Mouse (Mus musculus) cerebellum, adult 11-12 months (tissue): ENCODE measurements around the gene Rab37.

Experiments used
- DNase-seq: peaks from one replicate; pipeline ENCODE4 v3.0.0; 2022

The Rab37 gene

GRCm38 (mm10) chr11:115091362-115091901 is at the start of gene Rab37:
TSS of gene Rab37 (plus strand) at chr11:115091431.
- DNase-seq, result peak; percentile 80

GRCm38 (mm10) chr11:115048259-115048658 is 43.0 kb upstream of the Rab37 start, which contains the start of gene Cd300ld3:
TSS of gene Cd300ld3 (minus strand) at chr11:115048409.
- peak; percentile 24 for DNase-seq

- DNase-seq, result peak; percentile 98
These were observed 41.8 kb upstream of the Rab37 start for GRCm38 (mm10) chr11:115049282-115049895.

- DNase-seq, result peak; percentile 28
These were observed 39.0 kb upstream of the Rab37 start for GRCm38 (mm10) chr11:115052206-115052605.

DNA sequence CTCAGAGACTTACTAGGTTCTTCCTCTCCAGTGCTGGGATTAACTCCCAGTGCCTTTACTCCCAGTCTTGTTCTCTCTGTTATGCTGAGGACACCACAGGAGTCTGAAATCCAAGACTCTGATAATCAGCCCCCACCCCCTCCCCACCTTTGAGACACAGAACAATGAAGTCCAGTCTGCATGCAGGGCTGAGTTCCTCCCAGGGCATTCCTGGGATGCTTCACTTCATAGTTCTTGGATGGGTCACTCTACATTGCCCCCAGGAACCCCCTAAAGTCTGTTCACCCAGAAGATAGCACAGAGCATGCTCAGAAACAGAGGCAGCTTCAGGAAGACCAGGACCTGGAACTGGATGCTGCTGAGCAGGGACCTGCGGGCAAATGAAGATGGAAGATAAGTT is 38.2 kb upstream of the Rab37 start:
- peak; percentile 15 for DNase-seq

- DNase-seq, result no peak
These were observed 36.7 kb upstream of the Rab37 start for GRCm38 (mm10) chr11:115054537-115054936.

DNA sequence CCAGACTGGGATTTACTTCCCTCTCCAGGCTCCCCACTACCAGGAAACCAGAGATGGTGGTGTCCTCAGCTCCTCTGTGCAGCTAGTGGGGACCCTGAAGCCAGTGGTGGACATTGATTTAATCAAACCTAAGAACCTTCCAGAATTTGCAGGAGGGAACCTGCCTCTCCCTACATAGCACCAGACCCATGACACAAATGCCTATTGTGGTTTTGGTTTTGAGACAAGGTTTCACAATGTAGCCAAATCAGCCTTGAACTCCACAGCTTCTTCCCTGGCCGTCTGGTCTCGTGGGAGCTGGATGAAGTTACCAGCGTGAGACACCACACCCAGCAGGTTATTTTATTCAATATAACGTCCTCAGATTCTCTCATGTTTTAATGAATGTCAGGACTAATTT is 32.5 kb upstream of the Rab37 start:
- no peak for DNase-seq

- DNase-seq, result no peak
These were observed 31.4 kb upstream of the Rab37 start for GRCm38 (mm10) chr11:115059797-115060196.

GRCm38 (mm10) chr11:115062077-115062476 is 29.2 kb upstream of the Rab37 start, which contains the start of gene Cd300e:
TSS of gene Cd300e (minus strand) at chr11:115062177.
- no peak for DNase-seq

DNA sequence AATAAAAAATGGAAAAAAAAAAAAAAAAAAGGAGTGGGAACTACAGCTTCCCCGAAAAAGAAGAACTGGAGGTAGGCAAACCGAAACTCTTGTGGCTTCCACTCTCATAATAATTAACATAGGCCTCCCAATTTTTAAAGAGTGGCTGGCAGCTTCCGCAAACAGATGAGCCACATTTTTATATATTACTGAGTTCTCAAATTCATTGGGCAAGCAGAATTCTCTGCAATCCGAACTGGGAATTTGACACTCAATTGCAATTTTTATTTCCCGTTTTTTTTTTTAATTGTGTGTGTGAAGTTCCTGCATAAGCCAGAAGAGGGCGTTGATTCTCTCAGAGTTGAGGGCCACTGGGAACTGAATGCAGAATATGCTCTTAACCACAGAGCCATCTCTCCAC is 24.5 kb upstream of the Rab37 start:
- DNase-seq, result no peak

DNA sequence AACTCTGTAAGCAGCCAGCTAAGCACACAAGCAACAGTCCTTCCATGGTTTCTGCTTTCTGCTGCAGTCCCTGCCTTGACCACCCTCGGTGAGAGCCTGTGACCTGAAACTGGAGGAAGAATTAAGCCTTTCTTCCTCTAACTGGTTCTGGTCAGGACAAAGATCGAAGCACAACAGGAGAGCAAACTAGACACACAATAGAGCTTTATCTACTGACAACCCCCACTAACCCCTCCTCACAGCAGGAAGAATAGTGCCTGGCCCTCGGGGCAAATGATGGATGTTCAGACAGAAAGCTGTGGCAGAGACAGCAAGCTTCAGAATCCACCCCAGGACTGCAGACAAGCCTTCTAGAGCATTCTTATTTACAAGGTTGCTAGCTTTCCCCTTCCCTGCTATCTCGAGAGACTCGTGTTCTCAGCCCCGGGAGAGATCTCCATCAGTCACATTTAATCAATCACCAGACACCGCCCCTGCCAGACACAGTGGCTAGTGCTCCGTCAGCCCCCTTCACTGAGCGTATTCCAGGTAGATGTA is 20.1 kb upstream of the Rab37 start:
- no peak for DNase-seq

DNA sequence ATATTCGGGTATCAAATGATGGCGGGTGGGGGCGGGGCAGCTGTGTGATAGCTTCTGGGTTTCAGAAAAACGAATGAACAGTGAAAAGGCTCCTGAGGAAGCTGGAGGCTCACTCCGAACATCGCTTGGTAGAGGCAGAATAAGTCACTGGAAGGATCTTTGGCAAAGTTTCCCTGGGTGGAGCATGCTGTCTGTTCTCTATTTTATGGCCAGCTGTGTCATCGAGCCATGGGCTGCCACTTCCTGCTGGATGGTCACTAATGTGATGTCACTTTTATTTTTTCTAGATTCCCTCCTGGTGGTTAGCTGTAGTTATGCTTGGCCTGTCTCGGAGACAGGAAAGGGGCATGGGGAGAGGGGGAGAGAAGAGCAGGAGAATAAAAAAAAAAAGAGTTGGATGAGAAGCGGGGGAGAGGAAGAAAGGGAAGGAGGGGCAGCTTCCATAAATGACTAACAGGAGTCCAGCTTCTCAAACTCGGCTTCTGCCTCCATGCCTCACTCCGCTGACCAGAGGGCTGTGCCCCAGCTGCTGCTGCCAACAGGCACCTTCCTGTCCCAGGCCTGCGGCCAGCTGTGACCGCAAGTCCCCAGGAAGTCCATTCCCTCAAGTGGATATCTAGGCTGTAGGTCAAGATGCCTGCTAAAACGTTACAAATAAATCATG is 19.5 kb upstream of the Rab37 start:
- DNase-seq, result no peak

DNA sequence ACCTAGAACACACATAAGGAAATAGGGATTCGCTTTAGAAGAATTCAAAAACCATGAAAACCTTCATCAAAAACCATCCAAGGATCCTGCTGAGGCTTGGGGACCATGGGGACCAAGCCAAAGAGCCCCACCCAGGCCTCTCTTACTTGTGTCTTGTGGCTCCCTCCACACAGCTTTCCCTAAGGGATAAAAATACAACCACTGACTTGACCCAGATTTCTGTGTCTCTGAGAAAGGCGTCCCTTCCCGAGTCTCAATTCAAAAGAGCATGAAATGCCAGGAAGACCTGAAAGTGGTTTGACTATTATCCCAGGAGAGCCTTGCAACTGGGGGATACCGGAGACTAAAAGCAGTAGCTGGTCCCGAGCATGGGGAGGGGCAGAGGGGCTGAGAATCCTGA is 18.2 kb upstream of the Rab37 start:
- no peak for DNase-seq

- no peak for DNase-seq
These were observed 15.8 kb upstream of the Rab37 start for GRCm38 (mm10) chr11:115075407-115075806.

DNA sequence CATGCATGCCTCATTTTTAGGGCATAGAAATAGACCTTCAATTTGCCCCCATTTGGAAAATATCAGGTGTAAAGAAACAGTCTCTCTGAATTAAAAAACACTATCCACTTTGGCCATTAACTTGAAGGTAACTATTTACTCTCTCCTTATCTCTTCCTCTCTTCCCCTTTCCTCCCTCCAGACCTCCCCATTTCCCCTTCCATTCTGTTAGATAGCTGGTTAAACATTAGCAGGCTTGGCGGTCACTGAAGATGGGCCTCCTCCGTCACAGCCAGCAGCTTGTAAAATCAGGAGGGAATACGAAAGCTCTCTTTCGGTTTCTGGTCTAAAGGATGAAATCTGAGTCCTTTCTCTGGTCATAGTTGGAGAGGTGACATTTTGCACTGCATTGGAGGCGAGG is 15.4 kb upstream of the Rab37 start:
- DNase-seq, result no peak

GRCm38 (mm10) chr11:115077436-115077835 is 13.8 kb upstream of the Rab37 start:
- no peak for DNase-seq

- no peak for DNase-seq
These were observed 12.6 kb upstream of the Rab37 start for GRCm38 (mm10) chr11:115078680-115079079.

- peak; percentile 70 for DNase-seq
These were observed 10.3 kb upstream of the Rab37 start for GRCm38 (mm10) chr11:115080886-115081285.

DNA sequence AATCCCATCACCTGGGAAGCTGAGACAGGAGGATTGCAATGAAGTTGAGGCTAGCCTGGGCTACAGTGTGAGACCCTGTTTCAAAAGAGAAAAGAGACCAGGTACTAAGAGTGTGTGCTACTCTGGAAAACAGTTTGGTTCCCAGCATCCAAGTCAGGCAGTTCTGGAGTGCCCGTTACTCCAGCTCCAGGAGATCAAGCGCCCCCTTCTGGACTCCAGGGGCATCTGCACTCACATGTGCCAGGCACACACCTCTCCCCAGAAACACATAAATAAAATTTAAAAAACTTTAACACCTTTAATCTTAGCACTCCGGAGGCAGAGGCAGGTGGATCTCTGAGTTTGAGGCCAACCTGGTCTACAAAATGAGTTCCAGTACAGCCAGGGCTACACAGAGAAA is 9.9 kb upstream of the Rab37 start:
- DNase-seq, result no peak

DNA sequence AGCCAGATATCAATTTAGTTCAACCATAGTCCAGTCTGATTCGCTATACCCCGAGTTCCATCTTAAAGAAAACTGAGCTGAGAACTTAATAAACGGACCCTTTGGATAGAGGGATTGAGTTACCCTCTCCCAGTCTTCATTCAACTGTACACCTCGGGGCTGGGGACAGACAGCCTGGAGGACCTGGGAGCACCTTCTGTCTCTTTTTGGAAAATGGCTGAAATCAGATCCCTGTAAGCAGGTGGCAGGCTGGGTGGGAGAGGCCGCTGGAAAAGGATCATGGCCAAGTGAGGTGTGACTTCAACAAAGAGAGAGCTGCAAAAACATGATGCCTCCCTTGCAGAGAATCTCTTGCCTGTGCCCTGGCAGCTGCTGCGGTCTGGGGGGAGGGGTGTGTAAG is 9.0 kb upstream of the Rab37 start:
- DNase-seq, result no peak

- DNase-seq, result peak; percentile 72
These were observed 7.7 kb upstream of the Rab37 start for GRCm38 (mm10) chr11:115083376-115084139.

DNA sequence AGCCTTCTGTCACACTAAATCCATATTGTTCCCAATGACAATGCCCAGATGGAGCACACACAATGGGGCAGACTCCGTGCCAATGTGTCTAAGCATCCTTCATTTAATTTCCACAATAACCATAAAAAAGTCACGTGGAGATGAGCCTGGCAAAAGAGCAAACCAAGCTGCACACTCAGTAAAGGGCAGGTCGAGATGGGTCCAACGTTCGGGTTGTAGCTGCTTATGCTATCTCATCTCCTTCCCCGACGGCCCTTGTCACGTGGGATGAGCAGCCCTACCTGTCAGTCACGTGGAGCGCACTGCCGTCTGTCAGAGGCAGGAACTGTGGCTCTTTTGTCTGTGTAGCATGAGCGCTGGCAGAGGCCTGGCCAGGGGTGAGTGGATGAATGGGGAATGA is 6.6 kb upstream of the Rab37 start:
- DNase-seq, result peak; percentile 53

- DNase-seq, result no peak
These were observed 6.2 kb upstream of the Rab37 start for GRCm38 (mm10) chr11:115085064-115085463.
